Mouse (Mus musculus) hindlimb bud, embryonic 11.5 days (tissue): ENCODE data around the gene Mllt3.

Source experiments
- DNase-seq: peaks from one replicate; pipeline ENCODE4 v3.0.0-alpha.2; 2012; ENCODE audit warnings: low read depth, low spot score; ENCODE audit errors: extremely low spot score

Mllt3 gene

GRCm38 (mm10) chr4:87736779-87737178, 296.4 kb downstream of the Mllt3 start:
- DNase-seq = no peak

GRCm38 (mm10) chr4:87731118-87731672, 302.0 kb downstream of the Mllt3 start:
- DNase-seq = peak; percentile 75

GRCm38 (mm10) chr4:87728581-87728980, 304.6 kb downstream of the Mllt3 start:
- DNase-seq = no peak

- no peak for DNase-seq
Measured at GRCm38 (mm10) chr4:87723448-87723847, 309.7 kb downstream of the Mllt3 start.
